Mouse (Mus musculus) frontal cortex, adult 2 months (tissue): Measurements from ENCODE around the gene Txndc11. TPM values are rescaled to one million over a fixed set of nuclear protein-coding genes. Genes with fewer than 3 reads are reported as not detected.
"Not testable (repeated sequence)": the region's sequence is repeated elsewhere in the genome, so short reads cannot be mapped to it uniquely, and the experiment has no call there.

ENCODE experiments used
- DNase-seq, 2 experiments: peaks; one replicate each; pipeline ENCODE4 v3.0.0; 2022; ENCODE audit warnings: low spot score in 1 of 2; ENCODE audit errors: extremely low spot score in 1 of 2
- polyA plus RNA-seq: library from polyadenylated mRNA; depleted of rRNA; stranded (reverse); fragments of >200 nt; gene quantifications from 2 replicates; pipeline ENCODE4 v1.2.3, GENCODE M21; 2012; rRNA removed

Txndc11 gene
- 31.0 and 32.7 TPM in 2 replicates for polyA plus RNA-seq

GRCm38 (mm10) chr16:11134348-11135344 lies at the start of gene Txndc11:
Gene Txndc11 (minus strand): TSS chr16:11134650.
- DNase-seq = peak; percentile 98 to 99

DNA sequence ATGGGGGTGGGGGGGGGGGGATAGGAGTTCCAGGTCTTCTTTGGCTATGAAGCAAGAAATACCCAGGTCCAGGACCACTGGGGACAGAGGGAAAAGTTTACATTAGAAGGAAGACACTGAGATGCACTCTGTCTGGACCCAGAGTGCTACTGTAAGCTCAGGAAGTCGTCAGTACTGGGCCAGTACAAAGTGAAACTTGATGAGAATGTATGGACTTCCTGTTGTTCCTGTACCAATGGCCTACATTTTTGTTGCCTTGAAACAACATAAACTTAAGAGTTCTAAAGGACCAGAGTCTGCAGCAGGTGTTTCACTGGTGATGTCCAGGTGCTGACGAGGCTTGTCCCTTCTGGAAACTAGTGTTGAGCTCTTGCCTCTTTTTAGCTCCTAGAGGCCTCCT lies 43.0 kb upstream of the Txndc11 start:
- no peak for DNase-seq

GRCm38 (mm10) chr16:11176884-11177244 lies 42.4 kb upstream of the Txndc11 start:
- no peak for DNase-seq

DNA sequence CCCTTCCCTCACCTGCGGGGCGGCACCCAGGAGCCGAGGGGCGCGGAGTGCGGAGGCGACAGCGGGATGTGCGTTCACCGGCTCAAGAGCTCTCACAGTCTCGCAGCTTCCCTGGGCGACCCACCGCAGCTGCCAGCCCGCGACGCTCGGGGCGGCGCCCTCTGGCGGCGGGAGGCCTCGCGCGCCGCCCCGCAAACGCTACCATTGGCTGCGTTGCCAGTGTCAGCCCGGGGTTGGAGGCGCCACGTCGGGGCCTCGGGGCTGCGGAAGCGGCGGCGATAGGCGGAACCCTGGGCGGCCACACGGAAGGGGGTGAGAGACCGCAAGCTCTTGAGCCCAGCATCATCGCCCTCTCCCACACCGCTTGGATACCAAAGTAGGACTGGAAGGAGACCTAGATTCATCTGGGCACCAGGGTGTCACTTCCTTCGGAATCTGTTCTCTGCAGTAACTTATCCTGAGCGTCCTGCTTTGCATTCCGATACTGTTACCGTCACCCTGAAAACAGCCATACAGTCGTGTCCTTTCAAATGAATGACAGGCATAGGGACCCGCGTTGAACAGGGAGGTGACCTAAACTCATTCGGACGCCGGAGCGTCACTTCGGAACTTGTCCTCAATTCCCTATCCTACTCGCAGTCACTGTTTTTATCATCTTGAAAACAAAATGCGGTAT lies 41.9 kb upstream of the Txndc11 start, which contains the start of gene Zc3h7a:
Gene Zc3h7a (minus strand): TSS at position 186 of the 676 bp plus-strand sequence.
- peak; percentile 73 to 90 for DNase-seq

- peak; percentile 7 to 41 for DNase-seq
Measured at GRCm38 (mm10) chr16:11175489-11176207, 41.2 kb upstream of the Txndc11 start.

DNA sequence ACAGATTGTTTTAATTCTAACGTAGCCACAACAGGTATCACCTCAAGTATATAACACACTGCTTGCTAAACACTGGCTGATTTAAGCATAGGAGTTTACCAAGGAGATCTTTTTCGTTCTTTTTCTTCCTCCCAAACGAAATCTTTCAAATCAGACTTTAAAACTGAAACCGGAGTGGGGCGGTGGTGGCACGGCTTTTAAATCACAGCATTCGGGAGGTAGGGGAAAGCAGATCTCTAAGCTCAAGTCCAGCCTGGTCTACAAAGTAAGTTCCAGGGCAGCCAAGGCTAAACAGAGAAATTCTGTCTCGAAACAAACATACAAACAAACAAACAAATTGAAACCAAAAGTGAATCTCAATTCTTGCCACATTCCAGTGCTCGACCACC lies 40.6 kb upstream of the Txndc11 start:
- DNase-seq = no peak

- DNase-seq = peak; percentile 15 to 62
Measured at GRCm38 (mm10) chr16:11174671-11175081, 40.2 kb upstream of the Txndc11 start.

GRCm38 (mm10) chr16:11171679-11172078 lies 37.2 kb upstream of the Txndc11 start:
- DNase-seq = no peak

GRCm38 (mm10) chr16:11166431-11166830 lies 32.0 kb upstream of the Txndc11 start:
- peak in 1 of 2 experiments; percentile 50 for DNase-seq

GRCm38 (mm10) chr16:11164695-11165255 lies 30.3 kb upstream of the Txndc11 start:
- no peak for DNase-seq

GRCm38 (mm10) chr16:11157721-11158120 lies 23.3 kb upstream of the Txndc11 start:
- not testable (repeated sequence) for DNase-seq

GRCm38 (mm10) chr16:11154500-11154899 lies 20.1 kb upstream of the Txndc11 start:
- no peak for DNase-seq

- DNase-seq = peak; percentile 98 to 100
Measured at GRCm38 (mm10) chr16:11143706-11144483, 9.4 kb upstream of the Txndc11 start.

- DNase-seq = peak in 1 of 2 experiments; percentile 20
Measured at GRCm38 (mm10) chr16:11133476-11134347, 738 bp downstream of the Txndc11 start.

- no peak for DNase-seq
Measured at GRCm38 (mm10) chr16:11132839-11133238, 1.6 kb downstream of the Txndc11 start.

DNA sequence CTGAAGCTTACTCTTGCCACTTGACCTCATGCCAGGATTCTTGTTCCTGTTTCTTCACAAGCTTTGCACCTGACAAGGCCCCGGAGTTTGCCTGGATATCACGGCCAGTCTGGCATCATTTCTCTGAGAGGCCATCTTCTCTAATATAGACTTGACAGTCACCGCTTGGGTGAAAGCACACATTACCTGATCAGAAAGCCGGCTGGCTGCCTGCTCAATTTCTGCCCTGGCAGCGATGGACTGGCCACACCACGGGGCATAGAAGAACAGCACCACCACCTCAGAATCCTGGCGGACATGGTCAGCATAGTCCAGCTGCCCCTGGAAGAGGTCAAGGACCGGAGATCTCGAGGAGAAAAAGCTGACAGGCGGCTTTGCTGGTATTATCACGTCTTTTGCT lies 6.1 kb downstream of the Txndc11 start:
- DNase-seq = no peak

GRCm38 (mm10) chr16:11125371-11125770 lies 9.1 kb downstream of the Txndc11 start:
- no peak for DNase-seq

DNA sequence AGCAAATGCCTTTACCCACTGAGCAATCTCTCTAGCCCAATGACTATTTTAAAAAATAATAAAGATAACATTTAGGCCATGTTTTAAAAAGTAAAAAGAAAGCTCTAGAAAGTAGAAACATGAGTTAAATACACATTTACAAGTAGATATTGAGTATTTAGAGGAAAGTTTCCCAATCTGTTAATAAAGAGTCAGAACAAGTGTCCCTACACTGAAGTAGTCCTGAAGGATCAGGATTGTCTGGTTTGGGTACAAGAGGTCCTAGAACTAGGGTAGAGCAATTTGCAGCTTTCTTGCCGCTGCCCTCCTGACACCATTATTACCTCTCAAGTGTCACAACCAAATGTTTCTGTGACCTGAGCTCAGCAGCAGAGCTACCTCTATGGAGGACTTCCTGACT lies 10.3 kb downstream of the Txndc11 start:
- DNase-seq = no peak

DNA sequence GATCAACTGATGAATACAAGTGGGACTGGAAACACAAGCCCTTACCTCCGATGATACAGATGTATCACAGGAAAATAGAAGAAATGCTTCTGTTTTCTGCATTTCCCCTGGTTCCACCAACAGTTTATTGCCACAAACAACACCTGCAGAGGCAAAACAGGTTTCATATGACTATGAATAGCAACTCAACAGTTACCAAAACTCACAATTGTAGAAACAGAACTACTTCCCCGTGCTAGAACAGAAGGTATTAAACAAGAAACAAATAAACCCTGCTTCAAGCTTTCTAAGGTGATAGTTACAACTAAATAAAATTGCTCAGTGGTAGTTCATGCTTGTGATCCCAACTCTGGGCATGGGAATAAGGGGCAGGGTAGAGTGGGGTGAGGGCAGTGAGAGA lies 11.8 kb downstream of the Txndc11 start:
- DNase-seq = no peak
